Mouse (Mus musculus) heart, adult 2 months (tissue): Measurements from ENCODE around the gene 4930550C14Rik.

ENCODE experiments used
- CTCF ChIP-seq: fragments of 200-600 bp; IDR thresholded peaks from 2 replicates; pipeline ENCODE4 v1.8.1; 2022; ENCODE audit warnings: antibody characterized with exemption, mild to moderate bottlenecking, moderate library complexity
- EP300 ChIP-seq: fragments of 200-500 bp; IDR thresholded peaks from 2 replicates; pipeline ENCODE4 v1.6.1; 2011; ENCODE audit warnings: low read depth, low read length, control low read depth; ENCODE audit not compliant: insufficient read depth

DNA sequence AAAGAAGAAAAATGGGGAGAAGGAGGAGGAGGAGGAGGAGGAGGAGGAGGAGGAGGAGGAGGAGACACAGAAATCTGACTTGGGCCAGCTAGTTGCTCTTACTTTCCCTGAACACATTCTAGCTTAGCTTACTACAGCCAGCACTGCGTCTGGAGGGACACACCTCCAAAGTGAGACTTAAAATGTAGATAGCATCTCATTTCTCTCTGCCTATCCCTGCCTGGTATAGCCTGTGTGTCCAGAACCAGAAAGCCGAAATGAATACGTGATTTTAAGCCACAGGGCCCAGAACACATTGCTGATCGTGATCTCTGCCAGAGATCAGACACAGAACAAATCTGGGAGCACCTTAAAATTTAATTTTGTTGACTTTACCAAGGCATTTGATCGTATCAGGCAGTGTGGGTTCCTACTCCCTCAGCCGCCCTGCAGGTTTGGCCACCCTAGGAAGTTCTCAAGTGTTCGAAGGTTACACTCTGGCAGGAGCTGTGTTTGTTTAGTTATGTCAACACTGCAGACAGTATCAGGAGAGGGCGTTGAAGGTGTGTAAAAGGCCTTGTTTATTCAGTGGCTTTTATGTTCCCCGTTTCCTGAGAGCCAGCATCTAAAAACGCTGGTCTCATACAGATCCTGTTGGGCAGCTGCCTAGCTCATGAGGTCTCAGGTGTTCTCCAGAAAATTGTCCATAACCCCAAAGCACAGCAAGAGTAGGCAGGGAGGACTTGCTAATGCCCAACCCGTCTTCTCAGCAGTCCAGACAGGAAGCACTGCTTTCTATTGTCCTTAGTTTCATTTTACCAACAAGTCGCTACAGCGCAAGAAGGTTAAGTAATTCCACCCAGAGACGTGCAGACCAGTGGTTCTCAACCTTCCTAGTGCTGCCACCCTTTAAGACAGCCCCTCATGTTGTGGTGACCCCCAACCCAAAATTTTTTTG is 45.6 kb upstream of the 4930550C14Rik start:
- TF ChIP-seq EP300: no peak
- no peak for TF ChIP-seq CTCF
